Mouse (Mus musculus) ES-E14 (cell line): ENCODE measurements around the gene Defb13. TPM values are rescaled to one million over a fixed set of nuclear protein-coding genes. Genes with fewer than 3 reads are reported as not detected.
A peak's percentile ranks its signal among the peaks of the same experiment; 100 is the strongest.

Experiments
- DNase-seq: peaks from one replicate; pipeline ENCODE4 v3.0.0-alpha.2; 2013; ENCODE audit warnings: low read depth, low spot score
- H3K27ac ChIP-seq: 2 replicates; pipeline ENCODE4 v1.5.1; 2012; ENCODE audit warnings: low read depth, mild to moderate bottlenecking, low read length, moderate library complexity, mixed read lengths; ENCODE audit not compliant: poor library complexity, insufficient read depth, severe bottlenecking
- H3K36me3 ChIP-seq: 2 replicates; pipeline ENCODE4 v1.6.1; 2012; ENCODE audit warnings: mild to moderate bottlenecking, low read length, moderate library complexity, mixed read lengths; ENCODE audit not compliant: control insufficient read depth, poor library complexity, insufficient read depth, severe bottlenecking
- H3K4me1 ChIP-seq, 2 experiments: fragments of 150-350 bp in 1 of 2; sonication (generic) in 1 of 2; 2 replicates each; pipeline ENCODE4 v1.6.1; 2012; ENCODE audit warnings: low read length in 2 of 2, mild to moderate bottlenecking in 1 of 2, mixed read lengths in 1 of 2; ENCODE audit not compliant: control insufficient read depth in 2 of 2, insufficient read depth in 2 of 2, poor library complexity in 1 of 2
- H3K4me3 ChIP-seq, 2 experiments: fragments of 150-350 bp in 1 of 2; sonication (generic) in 1 of 2; 2 replicates each; pipeline ENCODE4 v1.5.1; 2012; ENCODE audit warnings: low read length in 2 of 2, low read depth in 1 of 2, mild to moderate bottlenecking in 1 of 2, mixed read lengths in 1 of 2; ENCODE audit not compliant: insufficient read depth in 1 of 2, poor library complexity in 1 of 2, severe bottlenecking in 1 of 2
- H3K9ac ChIP-seq: 2 replicates; pipeline ENCODE4 v1.6.1; 2012; ENCODE audit warnings: low read depth, mild to moderate bottlenecking, low read length, mixed read lengths; ENCODE audit not compliant: poor library complexity, insufficient read depth, severe bottlenecking
- H3K9me3 ChIP-seq: fragments of 150-350 bp; sonication (generic); 2 replicates; pipeline ENCODE4 v1.6.1; 2012; ENCODE audit warnings: low read depth, mild to moderate bottlenecking, low read length; ENCODE audit not compliant: control insufficient read depth, insufficient read depth
- CHD2 ChIP-seq: IDR thresholded peaks from 2 replicates; pipeline ENCODE4 v1.6.1; 2014; ENCODE audit warnings: mild to moderate bottlenecking, low read depth, low read length, inconsistent platforms
- HCFC1 ChIP-seq: IDR thresholded peaks from 2 replicates; pipeline ENCODE4 v1.6.1; 2012; ENCODE audit warnings: low read length, inconsistent platforms, borderline replicate concordance; ENCODE audit not compliant: insufficient read depth
- MAFK ChIP-seq: IDR thresholded peaks from 2 replicates; pipeline ENCODE4 v1.6.1; 2014; ENCODE audit warnings: mild to moderate bottlenecking, low read depth, low read length, inconsistent platforms; ENCODE audit not compliant: insufficient read depth
- ZC3H11A ChIP-seq: IDR thresholded peaks from 2 replicates; pipeline ENCODE4 v1.6.1; 2012; ENCODE audit warnings: low read depth, mild to moderate bottlenecking, inconsistent platforms, low read length, borderline replicate concordance
- ZNF384 ChIP-seq: IDR thresholded peaks from 2 replicates; pipeline ENCODE4 v1.6.1; 2012; ENCODE audit warnings: low read depth, low read length, inconsistent platforms
- in situ Hi-C, 2 experiments: fragments of 600-800 bp; cut with MboI; formaldehyde crosslinking; loops; one replicate each; pipeline ENCODE4 v1.15.1; 2025; ENCODE audit warnings: low sequenced_read_pairs in 2 of 2, inconsistent platforms in 1 of 2; ENCODE audit not compliant: unreplicated experiment in 2 of 2
- total RNA-seq: library from RNA; depleted of rRNA; stranded (reverse); fragments of 300-350 nt; gene quantifications from 2 replicates; pipeline ENCODE4 v1.2.3, GENCODE M21; 2012; rRNA removed

Gene Defb13
- total RNA-seq, 1 experiment = not detected

DNA sequence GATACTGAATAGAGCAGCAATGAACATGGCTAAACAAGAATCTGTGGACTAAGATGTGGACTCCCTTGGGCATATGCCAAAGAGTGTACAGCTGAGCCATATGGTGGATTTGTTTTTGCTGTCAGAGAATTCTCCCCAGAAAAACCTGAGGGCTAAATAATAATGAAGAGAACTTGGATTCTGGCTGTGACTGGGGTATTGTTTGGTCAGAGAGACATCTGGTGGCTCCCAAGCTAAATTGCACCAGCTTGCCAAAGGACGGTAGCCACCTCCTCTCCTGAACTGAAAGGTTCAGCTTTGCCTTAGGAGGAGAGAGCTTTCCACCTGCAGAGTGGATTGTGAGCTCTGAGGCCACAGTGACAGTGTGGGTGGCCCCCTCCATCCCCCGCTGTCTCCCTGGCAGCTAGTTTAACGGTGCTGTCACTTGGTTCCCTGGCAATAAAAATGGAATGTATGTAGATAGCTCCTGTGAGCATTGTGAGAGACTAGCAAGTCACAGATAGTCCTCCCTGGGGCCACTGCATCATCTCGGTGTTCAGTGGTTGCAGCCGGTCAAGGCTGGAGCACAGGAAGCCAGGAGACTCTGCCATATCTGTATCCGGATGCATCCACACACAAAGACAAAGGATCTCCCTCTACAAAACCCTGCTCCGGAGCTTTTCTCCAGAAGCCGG lies 35.2 kb downstream of the Defb13 start:
- H3K4me1 ChIP-seq = no peaks in the 10 kb centered on the region

DNA sequence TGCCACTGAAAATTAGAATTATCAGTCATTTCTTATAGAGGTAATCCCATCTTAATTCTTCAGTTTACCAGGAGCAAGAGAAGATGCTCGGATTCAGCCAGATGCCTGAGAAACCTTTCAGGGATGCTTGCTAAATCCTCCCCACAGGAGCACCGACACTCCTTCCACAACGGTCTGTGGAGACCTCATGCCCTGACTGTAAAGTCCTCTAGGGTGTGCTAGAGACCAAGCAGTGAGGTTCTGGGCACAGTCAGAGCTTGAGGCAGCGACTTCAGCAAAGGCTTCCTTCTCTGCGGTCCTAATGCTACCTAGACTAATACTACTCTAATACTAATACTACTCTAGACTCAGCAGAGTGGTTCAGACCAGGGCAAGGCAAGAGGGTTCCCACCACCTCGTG lies 45.6 kb downstream of the Defb13 start:
- Histone ChIP-seq H3K4me1 (no peaks in the 10 kb centered on the region), H3K27ac (no peak overlapping the region), H3K36me3 (no peaks in the 10 kb centered on the region), H3K9me3 (no peaks in the 10 kb centered on the region), H3K9ac (no peak overlapping the region), H3K4me3 (no peak overlapping the region)
- DNase-seq = peak; percentile 38
- in situ Hi-C loops = loop anchor here in 1 of 2 experiments (10.0 kb wide), 1 partner anchor 133 kb away; the partner anchor contains the start of gene Nek5
- no peak for TF ChIP-seq CHD2
- TF ChIP-seq ZC3H11A = peak; percentile 70; the same call in 1 of the 2 replicates

More for the DNA sequence above, 35.2 kb downstream of the Defb13 start:
- Histone ChIP-seq H3K9me3 (no peaks in the 10 kb centered on the region), H3K36me3 (no peaks in the 10 kb centered on the region), H3K9ac (no peak overlapping the region), H3K4me3 (no peak overlapping the region), H3K27ac (no peak overlapping the region)
- TF ChIP-seq ZC3H11A = peak; percentile 78; the same call in 1 of the 2 replicates
- TF ChIP-seq HCFC1 = no peak
- in situ Hi-C loops = no loop called here
- DNase-seq = peak; percentile 20

DNA sequence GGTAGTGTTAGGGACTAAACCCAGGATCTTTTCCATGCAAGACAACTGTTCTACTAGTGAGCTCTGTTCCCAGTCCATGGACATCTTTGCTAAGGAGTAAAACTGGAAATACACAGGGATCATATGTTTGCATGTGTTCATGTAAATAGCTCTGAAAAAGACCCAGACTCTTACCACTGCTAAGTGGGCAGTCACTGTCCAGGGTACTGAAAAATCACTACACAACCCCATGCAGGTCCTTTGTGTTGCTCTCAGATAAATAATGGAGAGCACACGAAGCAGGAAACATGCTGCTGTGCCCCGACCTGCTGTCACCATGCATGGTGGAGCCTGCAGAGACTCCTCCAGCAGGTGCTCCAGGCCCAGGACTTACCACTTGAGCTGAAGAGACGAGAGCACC lies 48.6 kb downstream of the Defb13 start:
- DNase-seq = peak; percentile 36
- no peaks in the 10 kb centered on the region for H3K9me3 ChIP-seq
- in situ Hi-C loops = loop anchor here in 1 of 2 experiments (10.0 kb wide), 1 partner anchor 130 kb away; the partner anchor contains the start of gene Nek5
- H3K36me3 ChIP-seq = no peaks in the 10 kb centered on the region
- no peak for TF ChIP-seq ZNF384
- TF ChIP-seq ZC3H11A = no peak
- no peak for TF ChIP-seq HCFC1
- TF ChIP-seq CHD2 = no peak
- no peak for TF ChIP-seq MAFK
- H3K4me1 ChIP-seq = no peaks in the 10 kb centered on the region
- no peak overlapping the region for H3K27ac ChIP-seq
- no peak overlapping the region for H3K9ac ChIP-seq
- H3K4me3 ChIP-seq = no peak overlapping the region

Other genes starting within 250 kb of the Defb13 start
- not detected in 2 replicates for gene AY761184, start 243.1 kb upstream of the Defb13 start, total RNA-seq
- gene Defa24, start 212.3 kb upstream of the Defb13 start, total RNA-seq = not detected in 2 replicates
- not detected in 2 replicates for gene Defb50, start 123.2 kb upstream of the Defb13 start, total RNA-seq
- gene Defb2, start 106.8 kb upstream of the Defb13 start, total RNA-seq = not detected in 2 replicates
- gene Defb10, start 87.9 kb upstream of the Defb13 start, total RNA-seq = not detected in 2 replicates
- gene Defb9, start 61.3 kb upstream of the Defb13 start, total RNA-seq = not detected in 2 replicates
- gene Defb11, start 40.4 kb upstream of the Defb13 start, total RNA-seq = not detected in 2 replicates
- gene Defb15, start 14.1 kb upstream of the Defb13 start, total RNA-seq = not detected in 2 replicates
- not detected in 2 replicates for gene Defb35, start 8.4 kb upstream of the Defb13 start, total RNA-seq
- 0.21 TPM in 1 of 2 replicates, not detected in the other for gene Fam90a1a, start 12.0 kb downstream of the Defb13 start, total RNA-seq
- not detected in 2 replicates for gene Ccdc70, start 23.0 kb downstream of the Defb13 start, total RNA-seq
- gene Atp7b, start 113.5 kb downstream of the Defb13 start, total RNA-seq = 3.2 and 5.3 TPM in 2 replicates
- 44.7 and 55.4 TPM in 2 replicates for gene Alg11, start 114.0 kb downstream of the Defb13 start, total RNA-seq
- gene Nek5, start 178.3 kb downstream of the Defb13 start, total RNA-seq = not detected in 2 replicates
- gene Nek3, start 219.7 kb downstream of the Defb13 start, total RNA-seq = 3.4 and 7.9 TPM in 2 replicates
- gene Ckap2, start 239.1 kb downstream of the Defb13 start, total RNA-seq = 67.4 and 68.7 TPM in 2 replicates
- 20.6 and 25.9 TPM in 2 replicates for gene Vps36, start 246.0 kb downstream of the Defb13 start, total RNA-seq